Mouse (Mus musculus): ENCODE results near the gene Slc7a8. TPM values are rescaled to one million over a fixed set of nuclear protein-coding genes. Genes with fewer than 3 reads are reported as not detected.
A peak's percentile ranks its signal among the peaks of the same experiment; 100 is the strongest.

The Slc7a8 gene
- polyA plus RNA-seq, 1 experiment: 352 TPM

- Histone ChIP-seq H3K36me3 (ENCODE audit: control insufficient read depth, insufficient read depth, low read length) (no peaks in the 10 kb centered on the region), H3K4me3 (ENCODE audit: insufficient read depth, low read depth, low read length) (no peak overlapping the region), H3K27me3 (replicated peaks; ENCODE audit: control insufficient read depth, insufficient read depth, low read length) (no peaks in the 10 kb centered on the region), H3K27ac (ENCODE audit: insufficient read depth, low read depth, low read length) (no peak overlapping the region), H3K4me1 (ENCODE audit: control insufficient read depth, insufficient read depth, low read length) (no peaks in the 10 kb centered on the region)
- TF ChIP-seq POLR2A (IDR thresholded peaks at IDR 0.05; ENCODE audit: low read depth, low read length) (no peak), CTCF (conservative IDR thresholded peaks at IDR 0.05; ENCODE audit: insufficient read depth, insufficient read length, low read depth, low read length) (no peak)
- no peak for DNase-seq
- WGBS: 34% methylated on average over 10 of the region's 10 CpGs
These were observed 78.5 kb downstream of the Slc7a8 start for GRCm38 (mm10) chr14:54703207-54703606.

- 7% methylated on average over 6 of the region's 6 CpGs for WGBS
- Histone ChIP-seq H3K27ac (ENCODE audit: insufficient read depth, low read depth, low read length) (no peak overlapping the region), H3K36me3 (ENCODE audit: control insufficient read depth, insufficient read depth, low read length) (no peaks in the 10 kb centered on the region), H3K4me3 (ENCODE audit: insufficient read depth, low read depth, low read length) (no peak overlapping the region), H3K27me3 (replicated peaks; ENCODE audit: control insufficient read depth, insufficient read depth, low read length) (no peaks in the 10 kb centered on the region), H3K4me1 (ENCODE audit: control insufficient read depth, insufficient read depth, low read length) (no peaks in the 10 kb centered on the region)
- DNase-seq: peak; percentile 79
- TF ChIP-seq CTCF (conservative IDR thresholded peaks at IDR 0.05; ENCODE audit: insufficient read depth, insufficient read length, low read depth, low read length): peak; percentile 94
- TF ChIP-seq POLR2A (IDR thresholded peaks at IDR 0.05; ENCODE audit: low read depth, low read length): no peak
These were observed 80.4 kb downstream of the Slc7a8 start for GRCm38 (mm10) chr14:54701298-54701697.

GRCm38 (mm10) chr14:54699586-54699985, 82.2 kb downstream of the Slc7a8 start:
- WGBS: 58% methylated on average over 3 of the region's 3 CpGs
- DNase-seq: no peak
- H3K36me3 ChIP-seq (ENCODE audit: control insufficient read depth, insufficient read depth, low read length): no peaks in the 10 kb centered on the region
- H3K27ac ChIP-seq (ENCODE audit: insufficient read depth, low read depth, low read length): no peak overlapping the region
- no peaks in the 10 kb centered on the region for H3K27me3 ChIP-seq (replicated peaks; ENCODE audit: control insufficient read depth, insufficient read depth, low read length)
- TF ChIP-seq POLR2A (IDR thresholded peaks at IDR 0.05; ENCODE audit: low read depth, low read length): no peak
- TF ChIP-seq CTCF (conservative IDR thresholded peaks at IDR 0.05; ENCODE audit: insufficient read depth, insufficient read length, low read depth, low read length): no peak
- H3K4me1 ChIP-seq (ENCODE audit: control insufficient read depth, insufficient read depth, low read length): peaks cover 5% of the 10 kb centered on the region
- H3K4me3 ChIP-seq (ENCODE audit: insufficient read depth, low read depth, low read length): no peak overlapping the region

- WGBS: 91% methylated on average over 4 of the region's 4 CpGs
- Histone ChIP-seq H3K4me1 (ENCODE audit: control insufficient read depth, insufficient read depth, low read length) (peaks cover 7% of the 10 kb centered on the region), H3K27ac (ENCODE audit: insufficient read depth, low read depth, low read length) (no peak within 1 kb of the TSS), H3K4me3 (ENCODE audit: insufficient read depth, low read depth, low read length) (no peak within 1 kb of the TSS), H3K36me3 (ENCODE audit: control insufficient read depth, insufficient read depth, low read length) (no peaks in the 10 kb centered on the region), H3K27me3 (replicated peaks; ENCODE audit: control insufficient read depth, insufficient read depth, low read length) (no peaks in the 10 kb centered on the region)
- DNase-seq: no peak
- TF ChIP-seq CTCF (conservative IDR thresholded peaks at IDR 0.05; ENCODE audit: insufficient read depth, insufficient read length, low read depth, low read length): no peak
- TF ChIP-seq POLR2A (IDR thresholded peaks at IDR 0.05; ENCODE audit: low read depth, low read length): no peak
These were observed 83.0 kb downstream of the Slc7a8 start, which contains the start of gene Gm29776 for GRCm38 (mm10) chr14:54698733-54699132. TSS of gene Gm29776 (minus strand) at chr14:54698833.

- TF ChIP-seq POLR2A (IDR thresholded peaks at IDR 0.05; ENCODE audit: low read depth, low read length) (no peak), CTCF (conservative IDR thresholded peaks at IDR 0.05; ENCODE audit: insufficient read depth, insufficient read length, low read depth, low read length) (no peak)
- H3K27ac ChIP-seq (ENCODE audit: insufficient read depth, low read depth, low read length): no peak overlapping the region
- 89% methylated on average over 4 of the region's 4 CpGs for WGBS
These were observed 85.0 kb downstream of the Slc7a8 start for GRCm38 (mm10) chr14:54696752-54697151.

GRCm38 (mm10) chr14:54695042-54695441, 86.7 kb downstream of the Slc7a8 start:
- Histone ChIP-seq H3K4me1 (ENCODE audit: control insufficient read depth, insufficient read depth, low read length) (peaks cover 7% of the 10 kb centered on the region), H3K4me3 (ENCODE audit: insufficient read depth, low read depth, low read length) (no peak overlapping the region), H3K27me3 (replicated peaks; ENCODE audit: control insufficient read depth, insufficient read depth, low read length) (no peaks in the 10 kb centered on the region), H3K27ac (ENCODE audit: insufficient read depth, low read depth, low read length) (no peak overlapping the region), H3K36me3 (ENCODE audit: control insufficient read depth, insufficient read depth, low read length) (no peaks in the 10 kb centered on the region; the same call in none of the 2 replicates)
- no peak for TF ChIP-seq CTCF (conservative IDR thresholded peaks at IDR 0.05; ENCODE audit: insufficient read depth, insufficient read length, low read depth, low read length)
- TF ChIP-seq POLR2A (IDR thresholded peaks at IDR 0.05; ENCODE audit: low read depth, low read length): no peak
- no peak for DNase-seq
- 63% methylated on average over 6 of the region's 6 CpGs for WGBS

More at GRCm38 (mm10) chr14:54696752-54697151, 85.0 kb downstream of the Slc7a8 start:
- H3K27me3 ChIP-seq (replicated peaks; ENCODE audit: control insufficient read depth, insufficient read depth, low read length): no peaks in the 10 kb centered on the region
- no peaks in the 10 kb centered on the region for H3K36me3 ChIP-seq (ENCODE audit: control insufficient read depth, insufficient read depth, low read length)
- peaks cover 7% of the 10 kb centered on the region for H3K4me1 ChIP-seq (ENCODE audit: control insufficient read depth, insufficient read depth, low read length)
- no peak for DNase-seq
- no peak overlapping the region for H3K4me3 ChIP-seq (ENCODE audit: insufficient read depth, low read depth, low read length)

- DNase-seq: no peak
- Histone ChIP-seq H3K4me3 (ENCODE audit: insufficient read depth, low read depth, low read length) (peak overlapping the region; percentile 98), H3K4me1 (ENCODE audit: control insufficient read depth, insufficient read depth, low read length) (peaks cover 7% of the 10 kb centered on the region; the same call in 1 of the 2 replicates), H3K27ac (ENCODE audit: insufficient read depth, low read depth, low read length) (peak overlapping the region; percentile 97), H3K27me3 (replicated peaks; ENCODE audit: control insufficient read depth, insufficient read depth, low read length) (no peaks in the 10 kb centered on the region), H3K36me3 (ENCODE audit: control insufficient read depth, insufficient read depth, low read length) (no peaks in the 10 kb centered on the region; the same call in none of the 2 replicates)
- under 1% methylated on average over 8 of the region's 8 CpGs for WGBS
- TF ChIP-seq CTCF (conservative IDR thresholded peaks at IDR 0.05; ENCODE audit: insufficient read depth, insufficient read length, low read depth, low read length) (no peak), POLR2A (IDR thresholded peaks at IDR 0.05; ENCODE audit: low read depth, low read length) (no peak)
These were observed 94.5 kb downstream of the Slc7a8 start for GRCm38 (mm10) chr14:54687251-54687650.
